Mouse (Mus musculus): ENCODE measurements around the gene Ksr2. TPM values are rescaled to one million over a fixed set of nuclear protein-coding genes. Genes with fewer than 3 reads are reported as not detected.

The Ksr2 gene
- polyA plus RNA-seq (2014; fragmentation: Illumina TruSeq; extraction: RNeasy Lipid Tissue Mini Kit (QIAGEN cat#74804)), result 0.14 TPM

DNA sequence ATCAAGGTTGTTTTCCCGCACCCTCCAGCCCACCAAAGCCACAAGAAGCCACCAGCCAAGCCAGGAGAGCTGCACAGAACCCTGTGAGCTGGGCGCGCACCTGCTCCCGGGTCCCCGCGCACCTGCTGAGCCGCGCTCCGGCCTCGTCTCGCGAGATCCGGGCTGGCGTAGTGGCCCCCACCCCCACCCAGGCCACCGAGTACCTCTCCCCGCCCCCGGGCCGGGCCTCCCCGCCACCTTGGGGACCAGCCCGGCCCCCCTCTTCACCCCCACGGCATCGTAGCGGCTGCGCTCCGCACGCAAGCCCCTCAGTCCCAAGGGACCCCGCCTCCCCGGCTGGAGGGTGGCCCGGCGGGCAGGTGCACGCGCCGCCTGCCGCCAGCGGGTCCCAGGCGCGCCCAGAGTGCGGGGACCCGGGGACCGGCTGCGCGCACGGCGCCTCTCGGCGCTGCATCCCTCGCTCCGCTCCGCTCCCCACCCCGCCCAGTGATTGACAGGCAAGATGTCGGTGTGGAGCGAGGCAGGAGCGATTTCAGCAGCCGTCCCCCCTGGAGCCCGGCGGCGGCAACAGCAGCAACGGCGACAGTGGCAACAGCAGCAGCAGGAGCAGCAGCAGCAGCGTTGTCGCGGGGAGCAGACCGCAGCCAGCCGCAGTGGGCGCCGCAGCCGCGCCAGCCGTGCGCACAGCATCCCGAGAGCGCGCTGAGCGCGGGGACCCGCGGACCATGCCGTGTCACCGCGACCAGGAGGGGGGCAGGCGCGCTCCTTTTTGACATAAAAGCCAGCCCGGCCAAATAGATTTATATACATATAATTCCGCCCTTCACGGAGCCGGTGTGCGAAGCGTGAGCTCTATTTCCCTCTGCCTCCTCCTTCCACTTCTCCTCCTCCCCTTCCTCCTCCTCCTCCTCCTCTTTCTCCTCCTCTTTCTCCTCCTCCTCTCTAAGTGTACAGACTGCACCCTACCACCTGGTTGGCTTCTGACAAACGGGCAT, at the start of gene Ksr2:
Ksr2 (plus strand) TSS at position 494 of the 995 bp plus-strand sequence.

DNA sequence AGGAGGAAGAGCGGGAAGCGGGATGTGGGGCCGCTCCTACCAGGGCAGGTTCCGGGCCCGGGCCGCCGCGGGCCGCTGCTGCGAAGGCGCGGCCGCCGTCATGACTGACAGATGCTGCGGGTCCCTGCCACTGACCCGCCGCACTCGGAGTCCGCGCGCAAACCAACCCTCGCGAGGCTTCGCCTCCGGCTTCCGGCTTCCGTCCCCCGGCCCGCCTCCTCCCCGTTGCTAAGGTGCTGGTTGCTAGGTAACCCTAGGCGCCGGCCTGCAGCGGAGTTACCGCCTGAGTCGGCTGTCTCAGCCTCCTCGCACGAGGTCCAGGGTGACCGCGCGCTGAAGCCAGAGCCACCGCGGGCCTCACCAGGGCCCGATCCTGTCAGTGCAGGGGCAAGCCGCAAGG, 24.9 kb upstream of the Ksr2 start, which contains the start of gene Rfc5:
Rfc5 (minus strand) TSS at position 171 of the 400 bp plus-strand sequence.

DNA sequence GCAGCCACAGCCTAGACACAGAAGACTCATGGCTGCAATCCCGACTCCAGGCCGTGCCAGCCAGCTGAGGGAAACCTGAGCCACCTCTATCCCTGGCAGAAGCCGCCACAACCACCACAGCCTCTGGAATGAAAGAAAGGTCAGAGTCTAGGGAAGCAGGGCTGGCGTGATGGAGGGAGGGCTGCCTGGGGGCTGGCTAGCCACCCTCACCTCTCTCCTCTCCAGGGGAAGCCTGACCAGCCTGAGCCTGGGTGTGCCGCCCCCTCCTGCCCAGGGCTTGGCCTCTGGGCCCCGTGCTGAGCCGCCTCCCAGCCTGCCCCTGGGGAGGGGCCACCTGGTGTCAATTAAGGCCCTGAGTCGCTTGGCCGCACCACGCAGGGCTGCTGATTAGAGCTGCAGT, 366.9 kb downstream of the Ksr2 start, which contains the start of gene Nos1:
Nos1 (plus strand) TSS at position 352 of the 400 bp plus-strand sequence.

Other genes with a start within 250 kb of the Ksr2 start
- gene Pebp1, start 126.4 kb upstream of the Ksr2 start, polyA plus RNA-seq (2014; fragmentation: Illumina TruSeq; extraction: RNeasy Lipid Tissue Mini Kit (QIAGEN cat#74804)), result 42.0 TPM
- 27.5 TPM for gene Vsig10, start 94.9 kb upstream of the Ksr2 start, polyA plus RNA-seq (2014; fragmentation: Illumina TruSeq; extraction: RNeasy Lipid Tissue Mini Kit (QIAGEN cat#74804))
- gene Wsb2, start 56.7 kb upstream of the Ksr2 start, polyA plus RNA-seq (2014; fragmentation: Illumina TruSeq; extraction: RNeasy Lipid Tissue Mini Kit (QIAGEN cat#74804)), result 11.6 TPM
- gene Rfc5, start 25.0 kb upstream of the Ksr2 start, polyA plus RNA-seq (2014; fragmentation: Illumina TruSeq; extraction: RNeasy Lipid Tissue Mini Kit (QIAGEN cat#74804)), result 4.6 TPM

Measured in ovary, adult 10 weeks (tissue).